Mouse (Mus musculus): ENCODE measurements around the gene Gab2.
"Not testable (repeated sequence)": the region's sequence is repeated elsewhere in the genome, so short reads cannot be mapped to it uniquely, and the experiment has no call there.

The Gab2 gene

DNA sequence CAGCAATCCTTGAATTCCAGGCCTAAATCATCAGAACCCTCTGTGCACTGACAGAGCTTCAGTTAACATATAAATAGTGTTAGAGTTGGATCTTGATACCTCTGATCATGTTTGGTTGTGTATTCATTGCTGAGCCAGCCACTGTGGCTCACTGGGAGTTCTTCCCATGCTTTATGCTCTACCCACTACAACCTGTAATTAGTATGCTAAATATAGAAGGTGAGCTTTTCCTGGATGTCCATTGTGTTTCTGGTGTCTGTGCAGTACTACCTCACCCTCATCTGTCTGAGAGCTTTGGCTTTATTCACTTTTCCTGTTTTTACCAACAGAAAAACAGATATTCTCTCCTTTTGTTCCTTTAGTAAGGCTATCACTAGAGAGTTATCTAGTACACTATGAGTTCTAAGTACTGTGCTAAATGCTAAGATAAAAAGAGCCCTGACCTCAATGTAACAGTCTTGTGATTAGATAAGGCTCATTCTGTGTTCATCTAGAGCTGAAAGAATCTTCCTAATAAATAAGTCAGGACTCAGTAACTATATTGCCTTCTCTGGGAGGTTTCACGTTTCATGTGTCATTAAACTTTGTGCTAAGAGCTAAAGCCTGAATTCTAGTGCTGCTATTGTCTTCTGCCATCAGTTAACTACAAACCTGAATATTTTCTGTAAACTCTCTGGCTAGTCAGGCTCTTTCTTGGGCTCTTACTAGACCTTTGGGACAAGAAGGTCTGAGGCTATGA, 127.6 kb downstream of the Gab2 start:
- CTCF ChIA-PET, result interaction anchor here in 1 of 4 experiments (0.6 kb wide), 1 partner anchor 218 kb away, joined by 3 read pairs; no protein-coding TSS in a partner anchor
- POLR2A ChIA-PET, result interaction anchor here in 1 of 4 experiments (0.7 kb wide), 1 partner anchor 24 kb away, joined by 3 read pairs; no protein-coding TSS in a partner anchor

DNA sequence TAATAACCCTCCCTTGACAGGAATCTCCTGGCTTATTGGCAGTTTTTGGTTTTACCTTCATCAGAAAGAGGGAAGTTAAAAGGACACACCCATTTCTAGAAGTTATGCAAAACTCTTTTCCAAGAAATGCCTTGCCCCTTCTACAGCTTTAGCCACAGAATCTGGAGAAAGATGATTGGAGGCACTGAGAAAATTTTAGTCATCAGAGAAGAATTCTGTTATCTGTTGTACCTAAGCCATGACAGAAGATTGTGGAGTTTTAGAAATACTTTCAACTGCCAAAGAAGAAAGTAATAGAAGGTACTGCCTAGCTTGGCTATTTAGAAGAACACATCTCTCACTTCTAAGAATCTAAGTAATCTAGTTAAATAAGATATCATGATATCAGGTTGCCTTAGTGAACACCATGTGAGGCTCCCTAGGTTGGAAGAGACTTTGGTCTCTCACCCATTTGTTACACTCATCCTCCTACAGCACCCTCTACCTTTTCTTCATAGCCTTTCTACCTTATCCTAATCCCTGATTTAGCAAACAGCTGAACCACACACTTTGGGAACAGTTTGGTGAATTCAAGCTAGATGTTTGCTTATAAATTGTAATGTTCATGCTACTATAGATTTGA, 128.8 kb downstream of the Gab2 start:
- CTCF ChIA-PET, result no interaction called here
- POLR2A ChIA-PET, result interaction anchor here in 1 of 4 experiments (1.5 kb wide), 1 partner anchor 9 kb away, joined by 4 read pairs; no protein-coding TSS in a partner anchor

DNA sequence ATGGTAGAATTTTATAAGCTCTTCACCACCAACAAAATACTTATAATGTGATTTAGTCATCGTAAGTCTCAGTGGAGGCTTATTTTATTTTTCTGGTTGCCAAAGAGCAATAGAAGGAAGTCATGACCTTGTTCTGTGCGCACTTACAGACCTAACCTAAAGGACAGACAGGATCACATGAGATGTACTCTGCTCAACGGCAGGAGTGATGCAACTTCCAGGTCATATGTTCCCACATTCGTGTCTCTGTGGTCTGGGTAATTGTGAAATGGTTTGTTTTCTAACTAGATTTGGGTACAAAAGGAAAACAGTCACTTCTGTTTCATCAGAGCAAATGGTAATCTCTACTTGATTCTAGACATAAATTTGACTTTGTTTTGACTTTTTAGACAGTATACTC, 129.7 kb downstream of the Gab2 start:
- POLR2A ChIA-PET, result interaction anchor here in 1 of 4 experiments (1.5 kb wide), 1 partner anchor 10 kb away, joined by 4 read pairs; no protein-coding TSS in a partner anchor
- CTCF ChIA-PET, result no interaction called here

DNA sequence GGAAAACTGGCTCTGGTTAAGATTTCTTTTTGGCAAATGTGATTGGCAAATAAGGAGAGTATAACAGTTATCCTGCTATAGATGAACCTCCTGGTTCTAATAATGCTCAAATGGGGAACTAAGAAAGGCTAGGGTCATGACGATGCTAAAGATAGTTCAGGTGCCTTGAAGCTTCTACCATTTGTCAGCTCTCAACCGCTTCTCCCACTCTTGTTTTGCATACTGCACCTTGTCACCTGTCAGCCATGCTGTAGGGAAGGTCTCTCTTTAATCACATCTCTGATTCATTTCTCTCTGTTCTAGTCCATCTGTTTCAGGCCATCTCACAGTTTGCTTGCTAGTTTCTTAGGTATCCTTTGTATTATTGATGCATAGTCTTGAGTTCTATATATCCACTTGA, 142.4 kb downstream of the Gab2 start:
- ChIA-PET CTCF (no interaction called here), POLR2A (no interaction called here)

DNA sequence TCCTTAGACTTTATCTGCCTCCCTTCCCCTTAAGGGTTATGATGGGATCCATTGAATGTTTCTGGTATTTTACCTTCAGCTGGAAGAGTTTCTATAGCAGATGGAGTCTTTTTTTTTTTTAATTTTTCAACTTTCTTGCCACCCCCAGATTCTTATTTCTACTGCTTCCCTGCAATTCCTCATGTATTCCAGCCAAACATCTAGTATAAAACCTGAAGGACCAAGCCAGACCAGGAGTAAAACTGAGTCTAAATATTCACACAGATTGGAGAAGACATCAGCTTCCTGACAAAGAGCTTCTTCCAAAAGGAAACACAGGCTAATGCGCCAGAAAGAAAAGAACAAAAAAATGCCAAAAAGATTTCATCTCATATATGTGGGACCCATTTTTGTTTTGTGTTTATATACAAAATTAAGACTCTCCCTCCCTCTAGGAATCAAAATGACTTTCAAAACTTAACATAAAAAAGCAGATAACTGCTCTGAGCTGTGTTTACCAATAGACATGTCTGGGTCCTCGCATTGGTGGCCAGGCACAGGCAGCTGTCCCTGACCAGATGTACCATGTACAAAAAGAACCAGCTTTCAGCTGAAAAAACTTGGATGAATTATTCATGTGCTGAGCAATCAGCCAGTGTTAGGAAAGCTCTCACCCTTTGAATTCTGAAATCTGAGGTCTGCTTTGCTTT, 164.0 kb downstream of the Gab2 start:
- CTCF ChIA-PET, result no interaction called here
- POLR2A ChIA-PET, result interaction anchor here in 1 of 4 experiments (0.7 kb wide), 1 partner anchor 475 kb away, joined by 3 read pairs; no protein-coding TSS in a partner anchor

DNA sequence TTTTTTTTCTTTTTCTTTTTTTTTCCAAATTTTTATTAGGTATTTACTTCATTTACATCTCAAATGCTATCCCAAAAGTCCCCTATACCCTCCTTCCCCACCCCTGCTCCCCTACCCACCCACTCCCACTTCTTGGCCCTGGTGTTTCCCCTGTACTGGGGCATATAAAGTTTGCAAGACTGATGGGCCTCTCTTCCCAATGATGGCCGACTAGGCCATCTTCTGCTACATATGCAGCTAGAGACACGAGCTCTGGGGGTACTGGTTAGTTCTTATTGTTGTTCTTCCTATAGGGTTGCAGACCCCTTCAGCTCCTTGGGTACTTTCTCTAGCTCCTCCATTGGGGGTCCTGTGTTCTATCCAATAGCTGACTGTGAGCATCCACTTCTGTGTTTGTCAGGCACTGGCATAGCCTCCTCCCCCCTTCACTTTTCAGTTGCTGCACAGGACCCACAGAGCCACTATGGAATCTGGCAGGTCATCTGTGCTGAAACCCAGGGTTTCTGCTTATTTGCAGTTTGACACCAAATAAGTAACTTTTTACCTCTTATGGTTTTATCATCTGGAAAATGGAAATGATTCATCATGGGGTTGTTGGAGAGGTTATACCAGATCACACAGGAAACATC, 164.7 kb downstream of the Gab2 start:
- POLR2A ChIA-PET, result interaction anchor here in 2 of 4 experiments (0.7 kb wide), 2 partner anchors 94 to 476 kb away, joined by 3 read pairs; no protein-coding TSS in a partner anchor
- CTCF ChIA-PET, result not testable (repeated sequence)

DNA sequence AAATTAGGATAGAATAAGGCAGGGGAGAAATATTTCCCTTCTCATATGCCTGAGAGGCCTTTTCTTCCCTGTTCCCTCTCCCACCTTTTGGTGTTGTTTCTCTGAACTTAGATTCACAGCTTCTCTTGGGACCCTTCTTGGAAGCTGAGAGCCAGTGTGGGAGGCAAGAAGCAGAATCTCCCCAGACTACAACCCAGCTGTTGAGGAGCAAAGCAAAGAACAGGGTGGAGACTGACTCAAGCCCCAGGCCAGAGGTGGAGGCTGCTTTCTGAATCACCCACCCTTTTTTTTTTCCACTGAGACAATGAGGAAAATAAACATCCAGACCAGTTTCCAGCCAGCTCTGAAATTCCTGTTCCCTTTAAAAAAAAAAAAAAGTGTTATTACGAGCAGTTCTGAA, 166.3 kb downstream of the Gab2 start:
- CTCF ChIA-PET, result interaction anchor here in 1 of 4 experiments (0.6 kb wide), 1 partner anchor 155 kb away, joined by 3 read pairs; no protein-coding TSS in a partner anchor
- POLR2A ChIA-PET, result interaction anchor here in 2 of 4 experiments (0.6 kb wide), 3 partner anchors 21 to 447 kb away, joined by 3 read pairs; no protein-coding TSS in a partner anchor

DNA sequence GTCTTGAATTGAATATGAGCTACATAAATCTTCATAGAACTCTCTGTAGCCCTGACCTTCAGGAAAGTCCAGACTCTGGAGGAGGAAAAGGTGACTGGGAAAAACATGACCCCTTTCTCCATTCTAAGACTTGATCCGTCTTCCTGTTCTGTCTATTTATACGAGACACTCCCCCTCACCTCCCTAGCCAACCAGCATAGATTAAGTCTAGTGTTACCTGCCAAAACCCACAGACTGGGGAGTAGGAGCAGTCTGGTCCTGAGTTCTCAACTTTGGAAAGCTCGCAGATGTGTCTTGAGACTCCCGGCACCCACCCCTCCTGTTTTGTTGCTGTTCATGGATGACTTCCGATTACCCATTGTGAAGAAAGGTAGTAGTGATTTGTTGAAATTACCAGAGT, 166.8 kb downstream of the Gab2 start:
- ChIA-PET POLR2A (interaction anchor here in 1 of 4 experiments (0.6 kb wide), 2 partner anchors 21 to 448 kb away, joined by 3 read pairs; no protein-coding TSS in a partner anchor), CTCF (no interaction called here)

DNA sequence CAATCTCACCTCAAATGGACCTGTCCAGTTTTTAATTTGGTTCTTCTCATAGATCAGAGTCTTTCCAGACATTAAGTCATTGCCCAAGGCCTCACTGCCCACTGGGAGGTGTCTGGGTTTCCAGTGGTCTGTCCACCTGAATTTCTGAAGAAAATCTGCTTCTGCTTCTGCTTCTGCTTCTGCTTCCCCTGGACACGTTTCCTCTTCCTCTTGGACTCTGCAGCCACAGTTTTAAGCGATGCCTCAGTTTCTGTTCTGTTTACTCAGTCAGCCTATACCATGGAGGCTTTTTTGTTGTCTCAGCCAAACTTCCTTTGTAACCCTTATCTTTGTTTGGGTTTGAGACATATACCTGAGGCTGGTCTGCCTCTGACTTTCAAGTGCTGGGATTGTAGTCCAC, 170.3 kb downstream of the Gab2 start:
- ChIA-PET CTCF (no interaction called here), POLR2A (no interaction called here)

DNA sequence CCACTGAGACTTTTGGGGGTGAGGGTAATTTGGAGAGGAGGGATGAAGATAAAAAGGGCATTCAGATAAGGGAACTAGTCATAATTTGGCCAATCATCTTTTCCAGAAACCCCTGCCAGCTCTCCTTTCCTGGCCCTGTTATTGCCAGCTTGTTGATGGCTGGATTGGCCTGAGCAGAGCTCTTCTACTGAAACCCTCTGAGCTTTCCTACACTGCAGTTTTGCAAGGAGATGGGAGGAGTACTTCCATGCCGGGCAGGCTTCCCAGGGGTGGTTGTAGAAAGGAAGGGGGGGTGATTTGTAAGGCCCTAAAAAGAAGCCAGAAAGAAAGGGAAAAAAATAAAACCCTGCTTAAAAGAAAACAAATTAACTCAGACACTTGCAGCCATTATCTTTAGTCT, 181.2 kb downstream of the Gab2 start:
- ChIA-PET POLR2A (no interaction called here), CTCF (no interaction called here)

DNA sequence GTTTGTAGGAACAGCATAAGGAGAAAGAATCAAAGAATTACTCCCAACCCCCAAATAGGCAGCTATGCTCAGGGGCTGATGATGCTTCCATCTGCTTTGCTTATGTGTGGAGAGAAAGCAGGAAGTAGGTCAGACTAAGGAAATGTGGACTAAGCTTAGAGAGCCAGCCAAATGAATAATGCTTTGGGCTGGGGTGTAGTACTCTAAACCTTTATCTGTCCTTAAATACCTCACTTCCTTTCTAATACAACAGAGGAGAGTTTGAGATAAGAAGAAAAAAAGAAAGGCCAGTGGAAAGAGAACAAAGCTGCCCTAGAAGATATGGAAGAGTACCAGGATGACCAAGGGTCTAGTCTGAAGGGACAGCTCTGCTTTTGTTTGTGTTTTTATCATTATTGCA, 189.0 kb downstream of the Gab2 start:
- ChIA-PET CTCF (no interaction called here), POLR2A (interaction anchor here in 1 of 4 experiments (1.1 kb wide), 1 partner anchor 9 kb away, joined by 3 read pairs; no protein-coding TSS in a partner anchor)

DNA sequence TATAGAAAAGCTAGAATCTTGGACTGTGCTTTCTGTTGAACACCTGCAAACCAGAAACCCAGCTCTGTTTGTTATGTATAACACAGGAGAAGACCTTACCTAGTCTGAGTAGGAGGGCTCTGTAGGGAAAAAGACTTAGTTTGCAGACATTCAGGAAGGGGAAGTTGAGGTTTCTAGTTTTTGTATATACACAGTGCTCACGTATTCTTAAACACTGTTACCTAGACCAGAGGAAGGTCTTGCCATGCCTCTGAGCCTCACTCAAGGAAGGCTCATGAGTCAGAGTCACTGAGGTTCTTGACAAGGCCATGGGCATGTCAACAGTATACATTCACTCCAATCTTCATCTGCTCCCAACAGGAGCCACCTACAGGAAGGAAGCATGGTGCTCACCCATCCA, 189.7 kb downstream of the Gab2 start:
- CTCF ChIA-PET, result no interaction called here

DNA sequence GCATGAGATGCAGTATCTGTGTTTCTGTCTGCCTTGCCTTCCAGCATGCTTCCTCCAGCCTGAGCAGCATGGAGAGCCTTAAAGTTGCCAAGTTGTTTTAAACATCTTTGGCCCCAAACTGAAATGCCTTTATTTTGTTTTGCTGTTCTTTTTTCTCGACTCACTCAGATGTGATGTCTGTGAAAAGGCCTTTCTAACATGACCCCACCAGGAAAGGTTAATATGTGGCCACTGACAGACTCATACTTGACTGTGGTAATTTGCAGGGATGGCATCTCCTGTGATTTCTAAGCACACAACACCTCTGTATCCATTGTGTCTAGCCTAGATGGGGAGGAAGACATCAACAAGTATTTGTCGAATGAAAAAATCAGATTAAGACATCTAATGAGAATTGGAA, 215.6 kb downstream of the Gab2 start:
- CTCF ChIA-PET, result interaction anchor here (0.6 to 1.9 kb wide), 15 partner anchors 11 to 329 kb away, joined by 3 to 10 read pairs (median 3); partner anchors contain the start of genes Gab2 (in 1 of the 4) and Usp35 (in 1 of the 4)
- POLR2A ChIA-PET, result no interaction called here

More for the DNA sequence above, 189.7 kb downstream of the Gab2 start:
- POLR2A ChIA-PET, result no interaction called here

DNA sequence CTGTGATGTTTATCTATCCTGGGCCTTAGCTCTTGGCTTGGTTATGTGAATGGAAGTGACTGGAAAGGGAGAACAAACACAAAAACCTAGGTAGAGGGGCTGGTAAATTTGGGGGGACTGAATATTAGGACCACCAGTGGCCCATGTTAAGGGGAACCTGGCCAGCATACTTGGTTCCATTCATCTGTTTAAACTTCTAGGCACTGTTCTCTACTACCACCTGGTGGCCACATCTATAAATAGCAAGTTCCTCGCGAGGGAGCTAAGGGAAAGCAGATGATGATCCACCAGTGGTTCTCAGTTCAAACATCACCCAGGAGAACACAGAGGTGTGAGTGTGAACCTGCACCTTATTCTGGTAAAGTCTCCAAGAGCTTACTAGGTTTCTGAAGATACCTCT, 216.1 kb downstream of the Gab2 start:
- POLR2A ChIA-PET, result interaction anchor here in 1 of 4 experiments (0.6 kb wide), 1 partner anchor 276 kb away, joined by 4 read pairs; no protein-coding TSS in a partner anchor
- CTCF ChIA-PET, result interaction anchor here (0.6 to 1.9 kb wide), 35 partner anchors 10 to 948 kb away, joined by 3 to 10 read pairs (median 3); partner anchors contain the start of genes Gab2 (in 1 of the 4), Kctd21 (in 1 of the 4), Nars2 (in 1 of the 4) and Usp35 (in 1 of the 4)

DNA sequence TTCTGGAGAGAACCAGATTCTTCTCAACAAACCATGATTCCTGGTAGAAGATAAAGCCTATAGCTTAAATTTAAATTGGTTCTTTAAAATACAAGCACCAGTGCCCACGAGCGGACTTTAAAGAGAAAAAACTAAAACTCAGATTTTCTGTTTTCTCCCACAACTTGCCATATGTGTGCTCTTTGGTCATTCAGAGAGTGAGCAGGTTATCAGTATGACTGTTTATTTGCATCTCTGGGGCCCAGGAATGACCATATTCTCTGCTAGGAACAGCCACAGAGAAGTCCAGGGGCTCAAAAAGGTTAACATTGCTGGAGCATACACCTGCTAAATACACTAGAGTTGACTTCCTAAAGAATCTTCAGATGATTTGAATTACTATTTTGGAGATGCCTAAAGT, 216.9 kb downstream of the Gab2 start:
- ChIA-PET POLR2A (no interaction called here), CTCF (interaction anchor here in 2 of 4 experiments (0.9 to 1.9 kb wide), 3 partner anchors 10 to 211 kb away, joined by 3 to 6 read pairs (median 5); no protein-coding TSS in a partner anchor)

DNA sequence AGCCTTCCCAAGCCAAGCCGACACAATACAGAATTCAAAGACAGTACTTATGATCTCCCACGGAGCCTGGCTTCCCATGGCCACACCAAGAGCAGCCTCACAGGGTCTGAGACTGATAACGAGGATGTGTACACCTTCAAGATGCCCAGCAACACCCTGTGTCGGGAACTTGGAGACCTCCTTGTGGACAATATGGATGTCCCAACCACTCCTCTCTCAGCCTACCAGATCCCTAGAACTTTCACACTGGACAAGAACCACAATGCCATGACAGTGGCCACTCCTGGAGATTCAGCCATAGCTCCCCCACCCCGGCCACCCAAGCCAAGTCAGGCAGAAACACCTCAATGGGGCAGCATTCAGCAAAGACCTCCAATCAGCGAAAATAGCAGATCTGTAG, 217.6 kb downstream of the Gab2 start:
- CTCF ChIA-PET, result no interaction called here

DNA sequence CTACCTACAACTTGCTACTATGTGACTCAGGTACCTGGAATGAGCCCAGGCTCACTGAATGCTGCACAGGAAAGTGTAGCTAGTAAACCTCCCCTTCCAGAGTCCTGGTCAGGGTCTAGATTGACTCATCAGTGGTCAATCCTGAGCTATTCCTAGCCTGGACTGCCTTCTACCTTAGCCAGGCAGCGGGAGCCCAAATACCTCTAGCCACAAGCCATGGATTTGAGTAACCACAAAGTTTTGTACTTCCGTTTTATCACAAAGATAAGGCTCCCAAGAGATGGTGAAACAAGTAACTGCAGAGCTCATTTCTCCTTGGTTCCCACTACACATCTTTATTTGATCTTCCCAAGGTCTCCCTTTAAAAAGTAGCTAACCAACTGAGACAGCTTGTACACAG, 219.5 kb downstream of the Gab2 start:
- ChIA-PET POLR2A (no interaction called here), CTCF (interaction anchor here in 3 of 4 experiments (0.6 to 1.0 kb wide), 4 partner anchors 216 to 1906 kb away, joined by 3 to 10 read pairs (median 4); no protein-coding TSS in a partner anchor)

More for the DNA sequence above, 217.6 kb downstream of the Gab2 start:
- POLR2A ChIA-PET, result interaction anchor here in 1 of 4 experiments (0.6 kb wide), 1 partner anchor 576 kb away, joined by 3 read pairs; no protein-coding TSS in a partner anchor

DNA sequence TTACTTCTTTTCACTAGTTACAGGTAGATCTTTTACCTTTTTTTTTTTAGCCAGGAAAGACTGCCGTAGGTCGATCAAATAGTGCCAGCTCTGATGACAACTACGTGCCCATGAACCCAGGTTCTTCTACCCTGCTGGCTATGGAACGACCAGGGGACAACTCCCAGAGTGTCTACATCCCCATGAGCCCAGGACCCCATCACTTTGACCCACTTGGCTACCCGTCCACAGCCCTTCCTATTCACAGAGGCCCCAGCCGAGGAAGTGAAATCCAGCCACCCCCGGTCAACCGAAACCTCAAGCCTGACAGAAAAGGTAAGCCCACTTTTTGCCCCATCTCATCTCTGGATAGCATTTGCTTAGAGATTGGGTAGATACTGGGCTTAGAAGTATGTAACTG, 219.9 kb downstream of the Gab2 start:
- POLR2A ChIA-PET, result no interaction called here
- CTCF ChIA-PET, result interaction anchor here in 2 of 4 experiments (0.6 kb wide), 2 partner anchors 343 to 880 kb away, joined by 3 read pairs; no protein-coding TSS in a partner anchor

DNA sequence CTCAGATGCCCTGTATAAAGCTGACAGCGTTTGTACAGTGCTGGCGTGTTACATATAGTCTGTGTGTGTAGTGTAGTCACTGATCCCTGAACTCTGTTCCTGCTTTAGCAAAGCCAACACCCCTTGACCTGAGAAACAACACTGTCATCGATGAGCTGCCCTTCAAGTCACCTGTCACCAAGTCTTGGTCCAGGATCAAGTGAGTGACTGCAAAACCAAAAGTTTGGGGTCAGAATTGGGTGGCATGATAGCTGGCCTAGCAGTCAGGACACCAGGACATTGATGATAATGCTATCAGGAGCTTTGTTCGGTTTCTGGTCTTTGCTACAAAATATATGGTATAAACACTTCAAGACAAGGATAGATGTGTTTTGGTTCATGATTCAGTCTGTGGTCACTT, 220.9 kb downstream of the Gab2 start:
- ChIA-PET POLR2A (no interaction called here), CTCF (no interaction called here)

Data from embryonic stem cell, embryonic (primary cell).